Mouse (Mus musculus) adrenal gland (tissue): ENCODE data around the gene Nme9.

ENCODE experiments used
- intact Hi-C: fragments of 180-260 bp; cut with DNase I; formaldehyde crosslinking; loops from one replicate; pipeline ENCODE4 v1.15.1; 2025

The Nme9 gene

GRCm38 (mm10) chr9:99470347-99471092 lies 19.2 kb downstream of the Nme9 start:
- intact Hi-C loops, result loop anchor here (5.0 kb wide), 1 partner anchor 37 kb away; no protein-coding TSS in a partner anchor

GRCm38 (mm10) chr9:99471334-99471733 lies 20.1 kb downstream of the Nme9 start:
- intact Hi-C loops, result loop anchor here (5.0 kb wide), 1 partner anchor 36 kb away; no protein-coding TSS in a partner anchor

GRCm38 (mm10) chr9:99479181-99479711 lies 28.0 kb downstream of the Nme9 start:
- intact Hi-C loops, result no loop called here

- intact Hi-C loops, result no loop called here
These were observed 29.5 kb downstream of the Nme9 start for GRCm38 (mm10) chr9:99480764-99481163.

DNA sequence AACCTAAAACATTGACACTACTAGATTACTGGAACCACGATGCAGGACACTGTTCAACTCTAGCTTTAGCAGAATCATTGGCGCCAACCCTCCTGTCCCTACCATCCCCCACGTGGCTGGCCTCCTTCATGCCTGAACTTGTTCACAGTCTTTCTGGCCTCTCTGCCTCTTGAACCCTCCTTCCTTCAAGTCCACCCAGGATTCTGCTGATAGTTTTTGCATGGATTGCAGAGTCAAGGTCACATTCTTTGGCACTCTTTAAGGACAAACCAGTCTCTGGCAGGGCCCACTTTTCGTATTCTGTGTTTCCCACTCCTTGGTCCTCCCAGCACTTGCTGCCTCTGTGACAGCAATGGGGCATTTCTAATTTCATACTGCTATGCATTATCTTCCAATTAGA lies 31.9 kb downstream of the Nme9 start:
- intact Hi-C loops, result no loop called here

DNA sequence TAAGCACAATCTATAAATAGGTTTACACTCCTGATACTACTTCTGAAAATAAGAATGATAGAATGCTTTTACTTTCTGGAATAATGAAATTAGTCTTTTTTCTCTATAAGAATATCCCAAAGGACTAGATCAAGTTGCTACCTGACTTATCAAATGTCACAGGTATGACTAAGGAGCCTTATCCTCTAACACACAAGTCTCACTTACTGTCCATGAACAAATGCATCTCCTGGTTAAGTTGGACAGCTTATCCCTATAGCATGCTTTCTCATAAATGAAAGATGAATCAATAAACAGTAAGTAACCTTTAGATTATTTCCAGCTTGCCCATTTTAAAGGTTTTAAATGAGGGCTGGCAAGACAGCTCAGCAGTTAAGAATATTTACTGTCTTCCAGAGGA lies 33.4 kb downstream of the Nme9 start:
- intact Hi-C loops, result no loop called here

DNA sequence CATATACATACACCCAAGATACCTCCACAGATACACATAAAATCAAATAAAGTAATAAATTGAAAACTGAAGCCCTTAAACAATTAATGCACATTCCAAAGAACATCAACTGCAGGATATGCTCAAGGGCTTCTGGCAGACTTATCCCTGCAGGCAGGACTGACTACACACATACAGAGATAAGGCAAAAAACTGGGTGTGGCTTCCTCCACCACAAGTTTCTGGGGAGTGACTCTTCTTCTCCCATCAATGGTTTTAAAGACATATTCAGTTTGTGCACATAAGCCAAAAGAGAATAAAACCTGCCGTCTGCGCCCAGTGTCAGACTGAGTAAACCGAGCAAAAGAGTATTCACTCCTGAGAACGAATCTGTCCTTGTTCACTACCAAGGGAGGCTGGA lies 33.9 kb downstream of the Nme9 start:
- intact Hi-C loops, result no loop called here

DNA sequence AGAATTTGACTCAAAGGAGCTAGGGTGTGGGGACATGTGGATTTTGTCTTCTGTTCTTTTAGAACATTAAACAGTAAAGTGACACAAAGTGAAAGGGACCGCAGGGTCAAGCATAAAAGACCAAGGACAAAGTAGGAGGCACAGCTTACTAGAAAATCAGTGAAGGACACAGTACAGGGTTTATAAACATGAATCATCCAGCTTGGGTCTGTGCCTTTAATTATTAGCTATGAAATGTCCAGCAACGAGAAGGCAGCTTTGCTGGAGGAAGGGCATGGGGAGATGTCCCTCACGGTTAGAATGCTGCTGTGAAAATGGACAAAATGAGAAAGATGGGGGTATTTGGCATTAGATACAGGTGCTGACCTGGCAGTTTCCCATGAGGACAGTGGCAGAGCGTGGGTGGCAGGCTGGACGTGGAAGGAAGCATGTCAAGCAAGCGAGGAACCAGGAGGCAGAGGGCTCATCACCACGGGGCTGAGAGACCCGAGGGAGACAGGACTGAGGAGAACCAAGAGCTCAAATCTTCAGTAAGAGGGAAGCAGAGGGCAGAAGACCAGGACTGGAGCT lies 35.9 kb downstream of the Nme9 start:
- intact Hi-C loops, result no loop called here

DNA sequence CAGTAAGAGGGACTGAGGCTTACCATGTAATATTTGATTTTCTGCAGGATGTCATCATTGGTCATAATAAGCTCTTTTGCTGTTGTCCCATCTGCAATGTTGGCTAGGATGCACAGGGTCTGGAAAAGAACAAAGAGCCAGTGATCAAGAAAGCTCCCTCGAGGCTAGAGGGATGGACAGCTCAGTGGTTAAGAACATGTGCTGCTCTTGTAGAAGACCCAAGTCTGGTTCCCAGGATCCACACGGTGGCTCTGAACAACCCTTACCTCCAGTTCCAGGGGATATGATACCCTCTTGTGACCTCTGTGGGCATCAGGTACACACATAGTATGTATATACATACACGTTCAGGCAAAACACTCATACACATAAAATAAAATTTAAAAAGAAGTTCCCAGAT lies 36.6 kb downstream of the Nme9 start:
- intact Hi-C loops, result no loop called here

- intact Hi-C loops, result no loop called here
These were observed 39.8 kb downstream of the Nme9 start for GRCm38 (mm10) chr9:99491050-99491449.

- intact Hi-C loops, result no loop called here
These were observed 41.4 kb downstream of the Nme9 start for GRCm38 (mm10) chr9:99492634-99493200.

DNA sequence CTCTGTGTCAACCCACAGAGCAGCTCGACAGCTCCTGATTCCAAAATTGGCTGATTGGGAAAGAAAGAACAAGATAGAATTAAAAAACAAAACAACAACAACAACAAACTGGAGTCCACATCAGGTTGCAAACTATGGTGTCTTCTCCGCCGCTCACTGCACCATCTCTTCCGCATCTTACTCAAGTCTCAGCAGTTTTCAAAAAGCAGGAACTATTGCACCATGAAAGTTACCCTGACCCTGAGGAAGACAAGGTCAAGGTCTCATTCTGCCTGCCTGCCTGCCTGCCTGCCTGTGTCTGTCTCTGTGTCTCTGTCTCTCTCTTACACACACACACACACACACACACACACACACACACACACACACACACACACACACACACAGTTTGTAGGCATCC lies 48.1 kb downstream of the Nme9 start:
- intact Hi-C loops, result no loop called here

- intact Hi-C loops, result loop anchor here (5.0 kb wide), 1 partner anchor 34 kb away; no protein-coding TSS in a partner anchor
These were observed 54.6 kb downstream of the Nme9 start for GRCm38 (mm10) chr9:99505875-99506274.
